Mouse (Mus musculus) v-Abl transformed pro-B cells (cell line): ENCODE results near the gene Larp1b.

Experiments
- in situ Hi-C, 2 experiments: fragments of 400-800 bp; cut with MboI; formaldehyde crosslinking; loops; one replicate each; pipeline ENCODE4 v1.15.1; 2025; ENCODE audit not compliant: unreplicated experiment in 2 of 2

The Larp1b gene

GRCm38 (mm10) chr3:41018022-41018608, 68.5 kb downstream of the Larp1b start:
- in situ Hi-C loops: no loop called here

GRCm38 (mm10) chr3:41020687-41021086, 71.1 kb downstream of the Larp1b start:
- in situ Hi-C loops: no loop called here

- in situ Hi-C loops: no loop called here
Observed at GRCm38 (mm10) chr3:41021980-41022379, 72.4 kb downstream of the Larp1b start.

GRCm38 (mm10) chr3:41030705-41031104, 81.1 kb downstream of the Larp1b start:
- in situ Hi-C loops: no loop called here

- in situ Hi-C loops: no loop called here
Observed at GRCm38 (mm10) chr3:41031286-41032210, 81.9 kb downstream of the Larp1b start.

- in situ Hi-C loops: no loop called here
Observed at GRCm38 (mm10) chr3:41038297-41038916, 88.8 kb downstream of the Larp1b start.

- in situ Hi-C loops: loop anchor here in 1 of 2 experiments (5.0 kb wide), 1 partner anchor 244 kb away; no protein-coding TSS in a partner anchor
Observed at GRCm38 (mm10) chr3:41041241-41041640, 91.6 kb downstream of the Larp1b start.

GRCm38 (mm10) chr3:41042195-41042938, 92.7 kb downstream of the Larp1b start:
- in situ Hi-C loops: loop anchor here in 1 of 2 experiments (5.0 kb wide), 1 partner anchor 245 kb away; no protein-coding TSS in a partner anchor

- in situ Hi-C loops: loop anchor here in 1 of 2 experiments (5.0 kb wide), 1 partner anchor 247 kb away; no protein-coding TSS in a partner anchor
Observed at GRCm38 (mm10) chr3:41043756-41044354, 94.2 kb downstream of the Larp1b start.

GRCm38 (mm10) chr3:41047838-41048237, 98.2 kb downstream of the Larp1b start:
- in situ Hi-C loops: loop anchor here in 1 of 2 experiments (5.0 kb wide), 1 partner anchor 119 kb away; no protein-coding TSS in a partner anchor

GRCm38 (mm10) chr3:41053334-41053733, 103.7 kb downstream of the Larp1b start:
- in situ Hi-C loops: no loop called here

GRCm38 (mm10) chr3:41058395-41058794, 108.8 kb downstream of the Larp1b start:
- in situ Hi-C loops: no loop called here

- in situ Hi-C loops: no loop called here
Observed at GRCm38 (mm10) chr3:41059249-41059648, 109.6 kb downstream of the Larp1b start.

- in situ Hi-C loops: no loop called here
Observed at GRCm38 (mm10) chr3:41061831-41062565, 112.4 kb downstream of the Larp1b start.

GRCm38 (mm10) chr3:41062758-41063157, 113.1 kb downstream of the Larp1b start:
- in situ Hi-C loops: no loop called here

- in situ Hi-C loops: no loop called here
Observed at GRCm38 (mm10) chr3:41065320-41065719, 115.7 kb downstream of the Larp1b start.

GRCm38 (mm10) chr3:41070519-41070918, 120.9 kb downstream of the Larp1b start:
- in situ Hi-C loops: no loop called here

- in situ Hi-C loops: loop anchor here in 1 of 2 experiments (25.0 kb wide), 1 partner anchor 662 kb away; the partner anchor contains the start of genes D3Ertd751e and Sclt1
Observed at GRCm38 (mm10) chr3:41075376-41075775, 125.7 kb downstream of the Larp1b start.

- in situ Hi-C loops: loop anchor here in 1 of 2 experiments (25.0 kb wide), 1 partner anchor 659 kb away; the partner anchor contains the start of genes D3Ertd751e and Sclt1
Observed at GRCm38 (mm10) chr3:41078673-41079072, 129.0 kb downstream of the Larp1b start.
